Mouse (Mus musculus): ENCODE measurements around the gene Rhoq. TPM values are rescaled to one million over a fixed set of nuclear protein-coding genes. Genes with fewer than 3 reads are reported as not detected.

Gene Rhoq
- polyA plus RNA-seq, 2 experiments, result 1.2 to 1.9 TPM

DNA sequence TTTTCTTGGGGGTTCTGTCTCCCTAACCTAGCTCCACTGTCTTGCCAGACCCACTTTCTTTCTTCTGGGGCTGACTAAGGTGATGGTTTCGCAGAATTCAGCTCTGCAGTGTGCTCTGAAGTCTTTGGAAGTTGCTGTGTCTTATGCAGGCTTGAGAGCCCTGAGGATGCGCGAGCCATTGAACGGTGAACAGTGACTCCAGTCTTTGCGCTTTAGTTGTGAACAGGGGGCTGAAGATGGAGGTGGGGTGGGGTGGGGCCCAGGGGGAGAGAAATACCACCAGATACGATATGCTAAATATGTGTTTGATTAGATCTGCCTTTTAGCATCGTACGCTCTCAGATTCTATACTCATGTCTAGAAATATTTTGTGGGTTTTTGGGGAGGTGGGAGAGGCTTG, 2.2 kb downstream of the Rhoq start:
- no peaks in the 10 kb centered on the region for H3K36me3 ChIP-seq (replicated peaks; ENCODE audit: control insufficient read depth, insufficient read depth, low read depth)
- no peak overlapping the region for H3K4me3 ChIP-seq (ENCODE audit: insufficient read depth in 1 of 2, low read depth in 2 of 2, low read length in 2 of 2)
- WGBS (ENCODE audit: insufficient replicate concordance), result 75% methylated on average over 8 of the region's 8 CpGs
- H3K27ac ChIP-seq, result no peak overlapping the region
- ATAC-seq (ENCODE audit: insufficient read depth) (no peak), DNase-seq (ENCODE audit: low read depth in 3 of 3, low spot score in 3 of 3) (no peak)
- peaks cover 0 to 11% of the 10 kb centered on the region in 2 experiments; a peak in 2 of 4 replicates for H3K4me1 ChIP-seq (replicated peaks; ENCODE audit: control insufficient read depth in 2 of 2, insufficient read depth in 2 of 2, low read length in 1 of 2)
- peaks cover 27% of the 10 kb centered on the region for H3K27me3 ChIP-seq (ENCODE audit: control insufficient read depth, insufficient read depth, low read length)
- TF ChIP-seq CTCF (IDR thresholded peaks at IDR 0.05; ENCODE audit: low read depth) (no peak), EP300 (IDR thresholded peaks at IDR 0.05; ENCODE audit: low read depth) (no peak)
- no peaks in the 10 kb centered on the region for H3K9me3 ChIP-seq (ENCODE audit: control insufficient read depth, low read length)
- H3K4me2 ChIP-seq (ENCODE audit: low read depth), result no peak overlapping the region; the same call in 1 of the 2 replicates
- H3K9ac ChIP-seq (replicated peaks), result no peak overlapping the region

DNA sequence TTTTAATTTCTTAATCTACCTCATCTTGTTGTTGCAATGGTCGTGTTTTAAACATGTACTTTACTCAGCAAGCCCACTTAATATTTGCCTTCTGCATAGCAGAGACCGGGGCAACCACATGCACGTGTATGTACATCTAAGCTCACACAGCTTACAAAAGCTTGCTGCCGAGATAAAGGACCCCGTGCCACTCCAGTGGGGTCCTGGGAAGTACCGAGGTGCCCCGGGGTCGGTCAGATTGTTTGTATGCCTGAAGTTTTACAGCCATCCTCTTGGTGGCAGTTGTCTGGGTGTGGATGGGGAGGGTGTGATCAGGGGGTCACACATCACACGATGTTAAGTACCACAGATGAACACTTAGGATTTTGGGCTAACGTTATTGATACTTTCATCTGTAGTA, 3.2 kb downstream of the Rhoq start:
- Histone ChIP-seq H3K27me3 (ENCODE audit: control insufficient read depth, insufficient read depth, low read length) (peaks cover 27% of the 10 kb centered on the region), H3K27ac (no peak overlapping the region), H3K4me2 (ENCODE audit: low read depth) (no peak overlapping the region), H3K4me3 (ENCODE audit: insufficient read depth in 1 of 2, low read depth in 2 of 2, low read length in 2 of 2) (no peak overlapping the region), H3K36me3 (replicated peaks; ENCODE audit: control insufficient read depth, insufficient read depth, low read depth) (no peaks in the 10 kb centered on the region), H3K9ac (replicated peaks) (no peak overlapping the region), H3K9me3 (ENCODE audit: control insufficient read depth, low read length) (no peaks in the 10 kb centered on the region), H3K4me1 (replicated peaks; ENCODE audit: control insufficient read depth in 2 of 2, insufficient read depth in 2 of 2, low read length in 1 of 2) (peaks cover 0 to 11% of the 10 kb centered on the region in 2 experiments; a peak in 2 of 4 replicates)
- DNase-seq (ENCODE audit: low read depth in 3 of 3, low spot score in 3 of 3), result no peak
- TF ChIP-seq CTCF (IDR thresholded peaks at IDR 0.05; ENCODE audit: low read depth), result no peak
- no peak for TF ChIP-seq EP300 (IDR thresholded peaks at IDR 0.05; ENCODE audit: low read depth)
- WGBS (ENCODE audit: insufficient replicate concordance), result 64% methylated on average over 10 of the region's 10 CpGs
- ATAC-seq (ENCODE audit: insufficient read depth), result no peak

DNA sequence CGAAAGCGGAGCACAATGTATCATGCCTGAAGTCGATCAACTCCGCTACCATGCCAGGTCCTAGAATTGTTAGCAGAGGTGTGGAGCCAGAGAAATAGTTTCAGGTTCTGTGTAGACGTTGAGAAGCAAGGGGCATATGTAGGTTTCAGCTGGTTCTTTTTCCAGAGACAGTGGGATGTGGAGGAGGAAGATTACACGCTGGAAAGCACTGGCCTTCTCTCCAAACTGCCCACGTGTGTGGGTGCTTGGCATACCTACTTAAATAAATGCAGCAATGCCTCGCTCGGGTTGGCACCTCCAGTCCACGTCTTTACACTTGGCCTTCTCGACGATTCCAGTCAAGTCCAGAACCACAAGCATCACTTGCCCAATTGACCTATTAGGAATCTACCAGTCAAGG, 4.2 kb downstream of the Rhoq start:
- 73% methylated on average over 12 of the region's 12 CpGs for WGBS (ENCODE audit: insufficient replicate concordance)
- H3K4me1 ChIP-seq (replicated peaks; ENCODE audit: control insufficient read depth in 2 of 2, insufficient read depth in 2 of 2, low read length in 1 of 2), result peaks cover 0 to 8% of the 10 kb centered on the region in 2 experiments; a peak in 2 of 4 replicates
- no peak overlapping the region for H3K4me3 ChIP-seq (ENCODE audit: insufficient read depth in 1 of 2, low read depth in 2 of 2, low read length in 2 of 2)
- H3K9ac ChIP-seq (replicated peaks), result no peak overlapping the region
- H3K9me3 ChIP-seq (ENCODE audit: control insufficient read depth, low read length), result no peaks in the 10 kb centered on the region
- no peak overlapping the region for H3K27ac ChIP-seq
- no peak for ATAC-seq (ENCODE audit: insufficient read depth)
- TF ChIP-seq EP300 (IDR thresholded peaks at IDR 0.05; ENCODE audit: low read depth), result no peak
- H3K4me2 ChIP-seq (ENCODE audit: low read depth), result no peak overlapping the region
- DNase-seq (ENCODE audit: low read depth in 3 of 3, low spot score in 3 of 3), result no peak
- H3K27me3 ChIP-seq (ENCODE audit: control insufficient read depth, insufficient read depth, low read length), result peaks cover 25% of the 10 kb centered on the region
- H3K36me3 ChIP-seq (replicated peaks; ENCODE audit: control insufficient read depth, insufficient read depth, low read depth), result no peaks in the 10 kb centered on the region

DNA sequence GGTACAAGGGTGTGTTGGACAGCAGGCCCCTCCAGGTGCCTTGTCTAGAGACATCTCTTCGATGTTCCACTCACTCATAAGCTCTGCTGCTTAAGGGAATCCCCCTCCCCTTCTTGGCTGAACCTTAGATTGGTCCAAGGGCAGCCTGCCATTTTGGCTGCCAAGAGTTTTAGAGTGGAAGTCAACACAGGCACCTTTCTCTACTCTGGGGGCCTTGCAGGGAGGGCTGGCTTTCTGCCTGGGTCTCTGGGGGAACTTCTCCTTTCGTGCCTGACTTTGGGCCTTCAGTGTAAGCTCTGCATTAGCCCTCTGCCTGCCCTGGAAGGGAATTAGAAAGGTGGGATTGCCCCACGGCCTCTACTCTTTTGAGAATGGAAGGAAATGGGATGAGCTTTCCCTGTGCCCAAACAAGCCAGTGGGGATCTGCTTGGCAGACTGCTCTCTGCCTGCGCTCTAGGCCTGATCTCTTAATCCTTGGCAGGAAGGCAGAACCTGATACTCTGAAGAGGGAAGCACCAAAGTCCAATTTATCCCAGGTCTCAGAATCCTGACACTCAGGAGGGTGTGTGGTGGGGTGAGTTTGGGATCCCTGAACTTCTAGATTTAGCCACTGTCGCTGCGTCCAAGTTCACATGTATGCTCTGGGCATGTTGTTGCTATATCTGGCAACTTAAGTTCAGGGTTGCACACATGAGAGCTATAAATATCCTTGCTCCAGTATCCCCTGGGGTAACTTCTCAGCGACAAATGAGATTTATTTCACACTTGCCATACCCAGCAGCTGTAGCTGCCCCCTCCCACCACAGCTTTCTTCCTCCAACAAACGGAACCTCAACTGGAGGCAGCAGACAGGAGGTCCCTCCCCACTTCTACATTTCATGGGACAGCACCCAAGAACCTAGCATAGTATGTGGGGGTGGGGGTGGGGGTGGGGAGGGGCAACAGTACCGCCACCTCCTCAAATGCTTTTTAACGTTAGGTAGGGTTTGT, 4.9 kb downstream of the Rhoq start:
- H3K9me3 ChIP-seq (ENCODE audit: control insufficient read depth, low read length), result no peaks in the 10 kb centered on the region
- H3K4me3 ChIP-seq (ENCODE audit: insufficient read depth in 1 of 2, low read depth in 2 of 2, low read length in 2 of 2), result no peak overlapping the region
- no peak overlapping the region for H3K9ac ChIP-seq (replicated peaks)
- H3K4me2 ChIP-seq (ENCODE audit: low read depth), result no peak overlapping the region
- peaks cover 0 to 10% of the 10 kb centered on the region in 2 experiments; a peak in 2 of 4 replicates for H3K4me1 ChIP-seq (replicated peaks; ENCODE audit: control insufficient read depth in 2 of 2, insufficient read depth in 2 of 2, low read length in 1 of 2)
- DNase-seq (ENCODE audit: low read depth in 3 of 3, low spot score in 3 of 3) (no peak), ATAC-seq (ENCODE audit: insufficient read depth) (no peak)
- 63% methylated on average over 10 of the region's 10 CpGs for WGBS (ENCODE audit: insufficient replicate concordance)
- H3K27ac ChIP-seq, result no peak overlapping the region
- H3K36me3 ChIP-seq (replicated peaks; ENCODE audit: control insufficient read depth, insufficient read depth, low read depth), result no peaks in the 10 kb centered on the region
- TF ChIP-seq CTCF (IDR thresholded peaks at IDR 0.05; ENCODE audit: low read depth) (no peak), EP300 (IDR thresholded peaks at IDR 0.05; ENCODE audit: low read depth) (no peak)
- peaks cover 20% of the 10 kb centered on the region for H3K27me3 ChIP-seq (ENCODE audit: control insufficient read depth, insufficient read depth, low read length)

DNA sequence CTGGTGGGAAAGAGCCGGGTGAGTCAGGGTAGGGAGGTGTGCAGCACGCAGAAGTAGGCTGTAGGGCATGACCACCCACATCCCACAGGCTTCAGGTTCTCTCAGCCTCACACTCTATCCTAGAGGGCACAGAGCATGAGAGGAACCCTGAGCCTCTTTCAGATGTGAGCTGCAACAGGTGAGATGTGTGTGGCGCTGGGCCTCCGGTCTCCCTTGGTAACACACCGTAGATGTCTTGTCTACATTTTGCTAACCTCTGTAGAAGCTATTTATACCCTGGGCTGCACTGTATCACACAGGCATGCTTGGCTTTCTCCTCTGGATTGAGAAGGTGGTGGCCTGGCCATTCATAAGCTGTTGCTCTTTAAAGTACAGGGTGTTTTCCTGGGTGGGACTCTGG, 5.7 kb downstream of the Rhoq start:
- Histone ChIP-seq H3K9me3 (ENCODE audit: control insufficient read depth, low read length) (no peaks in the 10 kb centered on the region), H3K4me3 (ENCODE audit: insufficient read depth in 1 of 2, low read depth in 2 of 2, low read length in 2 of 2) (no peak overlapping the region), H3K27ac (no peak overlapping the region), H3K27me3 (ENCODE audit: control insufficient read depth, insufficient read depth, low read length) (peaks cover 12% of the 10 kb centered on the region), H3K36me3 (replicated peaks; ENCODE audit: control insufficient read depth, insufficient read depth, low read depth) (no peaks in the 10 kb centered on the region), H3K4me2 (ENCODE audit: low read depth) (no peak overlapping the region), H3K9ac (replicated peaks) (no peak overlapping the region), H3K4me1 (replicated peaks; ENCODE audit: control insufficient read depth in 2 of 2, insufficient read depth in 2 of 2, low read length in 1 of 2) (peaks cover 0 to 13% of the 10 kb centered on the region in 2 experiments; a peak in 2 of 4 replicates)
- DNase-seq (ENCODE audit: low read depth in 3 of 3, low spot score in 3 of 3) (no peak), ATAC-seq (ENCODE audit: insufficient read depth) (no peak)
- 57% methylated on average over 5 of the region's 5 CpGs for WGBS (ENCODE audit: insufficient replicate concordance)
- TF ChIP-seq EP300 (IDR thresholded peaks at IDR 0.05; ENCODE audit: low read depth) (no peak), CTCF (IDR thresholded peaks at IDR 0.05; ENCODE audit: low read depth) (no peak)

Data from liver, embryonic 14.5 days (tissue).